Mouse (Mus musculus): ENCODE results near the gene Hsd3b7.

DNA sequence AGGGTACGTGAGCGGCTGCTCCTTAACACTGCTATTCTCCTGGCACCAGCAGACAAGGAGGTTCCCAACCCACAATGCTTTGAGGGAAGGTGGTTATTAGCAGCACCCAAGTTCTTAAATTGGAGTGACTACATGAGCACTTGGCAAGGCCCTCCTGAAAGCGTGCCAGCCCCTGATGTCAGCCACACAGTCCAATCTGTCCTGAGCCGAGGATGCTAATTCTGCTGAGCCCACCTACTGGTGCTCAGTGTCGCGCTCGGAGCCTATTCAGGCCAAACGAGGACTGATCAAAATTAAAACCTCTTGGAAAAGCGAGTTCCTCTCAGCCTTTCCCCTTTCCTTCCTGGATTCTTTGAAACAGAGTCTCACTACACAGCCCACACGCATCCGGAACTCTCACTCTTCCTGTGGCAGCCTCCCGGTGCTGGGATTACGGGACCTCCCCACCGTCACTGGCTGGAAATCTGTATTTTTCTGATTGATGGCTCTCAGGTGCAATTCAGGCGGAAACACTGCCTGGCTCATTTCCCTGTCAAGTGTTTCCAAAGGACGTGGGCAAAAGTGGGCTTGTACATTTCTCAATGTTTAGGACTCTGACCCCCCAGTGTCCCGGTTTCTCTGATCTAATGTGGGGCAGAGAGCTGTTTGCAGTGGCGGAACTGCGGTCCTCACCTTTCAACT, 14.0 kb downstream of the Hsd3b7 start:
- TF ChIP-seq EP300 (IDR thresholded peaks at IDR 0.05; ENCODE audit: low read depth), result no peak
- TF ChIP-seq CTCF (IDR thresholded peaks at IDR 0.05; ENCODE audit: low read depth), result no peak
